Mouse (Mus musculus): ENCODE data around the gene Usp30. TPM values are rescaled to one million over a fixed set of nuclear protein-coding genes. Genes with fewer than 3 reads are reported as not detected.

Usp30 gene
- polyA plus RNA-seq (2012; rRNA removed) = 6.2 and 10.9 TPM in 2 replicates

- H3K36me3 ChIP-seq (ENCODE audit: control insufficient read depth, insufficient read depth, low read length) = no peaks in the 10 kb centered on the region
- no peaks in the 10 kb centered on the region for H3K4me1 ChIP-seq (ENCODE audit: control insufficient read depth, insufficient read depth, insufficient read length, low read length)
- H3K4me3 ChIP-seq (ENCODE audit: low read depth, low read length) = no peak within 1 kb of the TSS
- no peak for TF ChIP-seq CTCF (IDR thresholded peaks at IDR 0.05; ENCODE audit: extremely low read depth, insufficient read length, insufficient replicate concordance, low read depth, low read length)
- no peak for TF ChIP-seq POLR2A (IDR thresholded peaks at IDR 0.05; ENCODE audit: low read depth, low read length)
- no peaks in the 10 kb centered on the region for H3K27me3 ChIP-seq (ENCODE audit: control insufficient read depth, insufficient read depth, low read length)
- H3K27ac ChIP-seq (ENCODE audit: insufficient read depth, low read depth, low read length) = no peak within 1 kb of the TSS
- 91% methylated on average over 6 of the region's 6 CpGs for WGBS
These were observed at the start of gene Usp30 for GRCm38 (mm10) chr5:114065161-114065560. Gene Usp30 (plus strand): TSS chr5:114065461.

- no peaks in the 10 kb centered on the region for H3K27me3 ChIP-seq (ENCODE audit: control insufficient read depth, insufficient read depth, low read length)
- no peak overlapping the region for H3K4me3 ChIP-seq (ENCODE audit: low read depth, low read length)
- no peaks in the 10 kb centered on the region for H3K36me3 ChIP-seq (ENCODE audit: control insufficient read depth, insufficient read depth, low read length)
- 48% methylated on average over 6 of the region's 6 CpGs for WGBS
- no peak overlapping the region for H3K27ac ChIP-seq (ENCODE audit: insufficient read depth, low read depth, low read length)
- TF ChIP-seq POLR2A (IDR thresholded peaks at IDR 0.05; ENCODE audit: low read depth, low read length) (no peak), CTCF (IDR thresholded peaks at IDR 0.05; ENCODE audit: extremely low read depth, insufficient read length, insufficient replicate concordance, low read depth, low read length) (no peak)
- peaks cover 2% of the 10 kb centered on the region; the same call in 1 of the 2 replicates for H3K4me1 ChIP-seq (ENCODE audit: control insufficient read depth, insufficient read depth, insufficient read length, low read length)
These were observed 40.9 kb upstream of the Usp30 start for GRCm38 (mm10) chr5:114024390-114024789.

GRCm38 (mm10) chr5:114024885-114025284, 40.4 kb upstream of the Usp30 start:
- no peaks in the 10 kb centered on the region for H3K27me3 ChIP-seq (ENCODE audit: control insufficient read depth, insufficient read depth, low read length)
- H3K4me3 ChIP-seq (ENCODE audit: low read depth, low read length) = no peak overlapping the region
- no peak for TF ChIP-seq POLR2A (IDR thresholded peaks at IDR 0.05; ENCODE audit: low read depth, low read length)
- no peak for TF ChIP-seq CTCF (IDR thresholded peaks at IDR 0.05; ENCODE audit: extremely low read depth, insufficient read length, insufficient replicate concordance, low read depth, low read length)
- H3K36me3 ChIP-seq (ENCODE audit: control insufficient read depth, insufficient read depth, low read length) = no peaks in the 10 kb centered on the region
- H3K27ac ChIP-seq (ENCODE audit: insufficient read depth, low read depth, low read length) = no peak overlapping the region
- H3K4me1 ChIP-seq (ENCODE audit: control insufficient read depth, insufficient read depth, insufficient read length, low read length) = peaks cover 2% of the 10 kb centered on the region; the same call in 1 of the 2 replicates
- WGBS = 12% methylated on average over 10 of the region's 10 CpGs

- Histone ChIP-seq H3K4me3 (ENCODE audit: low read depth, low read length) (no peak overlapping the region), H3K27ac (ENCODE audit: insufficient read depth, low read depth, low read length) (no peak overlapping the region), H3K36me3 (ENCODE audit: control insufficient read depth, insufficient read depth, low read length) (no peaks in the 10 kb centered on the region), H3K4me1 (ENCODE audit: control insufficient read depth, insufficient read depth, insufficient read length, low read length) (peaks cover 2% of the 10 kb centered on the region; the same call in 1 of the 2 replicates), H3K27me3 (ENCODE audit: control insufficient read depth, insufficient read depth, low read length) (no peaks in the 10 kb centered on the region)
- WGBS = 75% methylated on average over 12 of the region's 12 CpGs
- TF ChIP-seq POLR2A (IDR thresholded peaks at IDR 0.05; ENCODE audit: low read depth, low read length) (no peak), CTCF (IDR thresholded peaks at IDR 0.05; ENCODE audit: extremely low read depth, insufficient read length, insufficient replicate concordance, low read depth, low read length) (no peak)
These were observed 37.9 kb upstream of the Usp30 start for GRCm38 (mm10) chr5:114027217-114027944.

- H3K27me3 ChIP-seq (ENCODE audit: control insufficient read depth, insufficient read depth, low read length) = no peaks in the 10 kb centered on the region
These were observed 37.1 kb upstream of the Usp30 start for GRCm38 (mm10) chr5:114028111-114028510.

GRCm38 (mm10) chr5:114030652-114031051, 34.6 kb upstream of the Usp30 start:
- no peak overlapping the region for H3K27ac ChIP-seq (ENCODE audit: insufficient read depth, low read depth, low read length)
- H3K27me3 ChIP-seq (ENCODE audit: control insufficient read depth, insufficient read depth, low read length) = no peaks in the 10 kb centered on the region
- H3K4me1 ChIP-seq (ENCODE audit: control insufficient read depth, insufficient read depth, insufficient read length, low read length) = no peaks in the 10 kb centered on the region
- TF ChIP-seq CTCF (IDR thresholded peaks at IDR 0.05; ENCODE audit: extremely low read depth, insufficient read length, insufficient replicate concordance, low read depth, low read length) (no peak), POLR2A (IDR thresholded peaks at IDR 0.05; ENCODE audit: low read depth, low read length) (no peak)
- no peaks in the 10 kb centered on the region for H3K36me3 ChIP-seq (ENCODE audit: control insufficient read depth, insufficient read depth, low read length)
- WGBS = 88% methylated on average over 12 of the region's 12 CpGs
- no peak overlapping the region for H3K4me3 ChIP-seq (ENCODE audit: low read depth, low read length)

More at GRCm38 (mm10) chr5:114028111-114028510, 37.1 kb upstream of the Usp30 start:
- Histone ChIP-seq H3K4me1 (ENCODE audit: control insufficient read depth, insufficient read depth, insufficient read length, low read length) (peaks cover 2% of the 10 kb centered on the region; the same call in 1 of the 2 replicates), H3K4me3 (ENCODE audit: low read depth, low read length) (no peak overlapping the region), H3K27ac (ENCODE audit: insufficient read depth, low read depth, low read length) (no peak overlapping the region), H3K36me3 (ENCODE audit: control insufficient read depth, insufficient read depth, low read length) (no peaks in the 10 kb centered on the region)
- WGBS = 72% methylated on average over 12 of the region's 12 CpGs
- TF ChIP-seq POLR2A (IDR thresholded peaks at IDR 0.05; ENCODE audit: low read depth, low read length) (no peak), CTCF (IDR thresholded peaks at IDR 0.05; ENCODE audit: extremely low read depth, insufficient read length, insufficient replicate concordance, low read depth, low read length) (no peak)

GRCm38 (mm10) chr5:114032161-114032763, 33.0 kb upstream of the Usp30 start:
- 74% methylated on average over 3 of the region's 3 CpGs for WGBS
- no peak overlapping the region for H3K4me3 ChIP-seq (ENCODE audit: low read depth, low read length)
- H3K36me3 ChIP-seq (ENCODE audit: control insufficient read depth, insufficient read depth, low read length) = no peaks in the 10 kb centered on the region
- no peak overlapping the region for H3K27ac ChIP-seq (ENCODE audit: insufficient read depth, low read depth, low read length)
- no peaks in the 10 kb centered on the region for H3K27me3 ChIP-seq (ENCODE audit: control insufficient read depth, insufficient read depth, low read length)
- peaks cover 3% of the 10 kb centered on the region; the same call in 1 of the 2 replicates for H3K4me1 ChIP-seq (ENCODE audit: control insufficient read depth, insufficient read depth, insufficient read length, low read length)
- TF ChIP-seq POLR2A (IDR thresholded peaks at IDR 0.05; ENCODE audit: low read depth, low read length) (no peak), CTCF (IDR thresholded peaks at IDR 0.05; ENCODE audit: extremely low read depth, insufficient read length, insufficient replicate concordance, low read depth, low read length) (no peak)
